Mouse (Mus musculus) layer of hippocampus, adult 9-10 months (tissue): ENCODE measurements at regions not wholly inside any gene's neighbourhood (a gene's known extent, or its start where the extent isn't known, plus 50 kb on each side); places are given as distances from the start of the nearest gene placed in this dataset.

Experiments used
- DNase-seq: peaks from one replicate; pipeline ENCODE4 v3.0.0; 2022; ENCODE audit warnings: low spot score

DNA sequence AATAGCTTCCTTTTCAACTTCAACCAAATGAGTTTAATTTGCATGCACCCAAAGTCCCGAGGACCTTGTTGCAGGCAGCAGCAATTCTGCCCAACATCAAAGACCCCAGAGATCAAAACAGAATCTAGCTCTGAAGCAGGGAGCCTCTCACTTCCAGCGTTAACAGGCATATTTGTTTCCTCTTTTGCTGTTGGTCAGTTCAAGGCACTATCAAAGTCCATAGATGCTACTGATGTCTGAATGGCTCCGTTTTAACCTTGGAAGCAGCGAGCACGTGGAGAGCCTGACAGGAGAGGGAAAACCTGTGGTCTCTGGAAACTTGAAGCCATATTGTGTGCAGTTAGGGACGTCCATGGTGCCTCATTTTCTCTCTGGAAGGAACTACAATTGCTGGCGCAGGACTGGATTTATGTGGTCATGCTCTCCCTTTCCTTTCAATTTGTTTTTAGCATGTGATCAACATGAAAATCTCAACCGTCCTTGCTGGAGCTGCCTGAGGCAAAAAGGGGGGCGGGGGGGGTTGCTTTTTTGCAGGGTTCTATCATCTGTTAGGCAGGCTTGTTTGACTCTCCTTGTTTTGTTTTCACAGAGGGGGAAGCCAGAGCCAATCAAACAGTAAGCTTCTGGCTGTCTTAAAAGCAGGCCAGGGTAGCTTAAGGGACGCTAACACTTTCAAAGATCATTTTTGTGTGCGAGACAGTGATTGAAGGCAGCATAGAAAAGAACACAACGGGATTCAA is 338.4 kb downstream of the Btg1 start:
- no peak for DNase-seq

DNA sequence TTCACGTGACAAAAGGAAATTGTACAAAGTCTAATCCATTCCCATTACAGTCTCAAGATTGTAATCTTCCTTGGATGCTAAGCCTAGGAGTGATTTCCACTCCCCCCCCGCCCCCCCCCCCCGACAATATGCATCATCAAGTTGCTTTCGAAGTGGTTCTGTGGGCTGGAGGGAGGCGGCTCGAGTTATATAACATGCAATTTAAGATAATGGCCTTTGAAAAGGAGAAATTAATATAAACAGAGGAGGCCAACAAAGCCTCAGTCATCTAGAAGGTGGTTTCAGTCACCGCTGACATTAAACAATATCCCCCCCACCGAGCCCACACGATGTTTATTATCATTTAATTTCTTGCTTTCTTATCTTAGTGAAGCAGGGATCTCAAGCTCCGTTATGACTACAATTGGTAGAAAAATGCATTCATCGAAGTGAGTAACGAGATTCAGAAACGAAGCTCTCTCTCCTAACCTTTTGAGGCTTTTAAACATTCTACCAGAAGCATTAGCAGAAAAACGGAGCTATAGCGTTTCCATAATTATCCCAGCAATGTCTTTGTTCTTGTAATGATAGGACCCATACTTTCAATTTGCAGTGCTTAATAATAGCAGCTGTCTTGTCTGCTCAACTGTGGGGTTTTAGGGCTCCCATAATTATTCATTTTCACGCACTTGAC is 339.1 kb downstream of the Btg1 start:
- DNase-seq, result no peak

DNA sequence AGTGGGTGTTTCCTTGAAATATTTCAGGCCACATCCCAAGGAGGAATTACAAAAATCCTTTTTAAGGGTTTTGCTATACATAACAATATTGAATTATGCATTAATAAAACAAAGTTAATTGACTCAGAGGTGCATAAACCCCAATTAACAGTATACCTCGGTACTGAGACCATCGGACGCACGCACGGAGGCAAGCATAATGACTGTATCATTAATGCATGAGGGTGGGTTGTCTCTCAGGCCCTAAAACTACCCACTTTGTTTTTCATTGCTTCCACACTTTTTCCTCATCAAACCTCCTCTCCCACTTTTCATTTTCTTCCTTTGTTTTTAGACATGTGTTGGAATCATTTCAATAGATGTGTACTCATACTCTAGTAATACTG is 339.6 kb downstream of the Btg1 start:
- no peak for DNase-seq

DNA sequence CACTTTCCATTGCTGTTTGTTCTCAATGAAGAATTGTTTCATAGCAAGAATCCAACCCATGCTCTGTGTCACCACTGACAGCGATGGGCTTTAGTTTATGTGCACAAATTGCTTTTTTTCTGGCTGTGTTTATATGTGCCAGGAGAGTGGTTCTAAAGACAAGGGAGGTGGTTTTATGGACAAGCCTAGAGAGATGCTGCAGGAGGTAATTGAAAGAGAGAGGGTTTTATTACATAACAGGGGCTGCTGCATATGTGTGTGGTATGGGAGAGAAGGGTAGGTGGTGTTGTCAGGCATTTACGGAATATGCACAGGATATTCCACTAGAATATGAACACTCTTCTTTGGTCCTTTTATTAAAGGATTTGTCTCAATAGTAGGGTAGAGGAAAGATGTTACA is 340.2 kb downstream of the Btg1 start:
- DNase-seq, result no peak

DNA sequence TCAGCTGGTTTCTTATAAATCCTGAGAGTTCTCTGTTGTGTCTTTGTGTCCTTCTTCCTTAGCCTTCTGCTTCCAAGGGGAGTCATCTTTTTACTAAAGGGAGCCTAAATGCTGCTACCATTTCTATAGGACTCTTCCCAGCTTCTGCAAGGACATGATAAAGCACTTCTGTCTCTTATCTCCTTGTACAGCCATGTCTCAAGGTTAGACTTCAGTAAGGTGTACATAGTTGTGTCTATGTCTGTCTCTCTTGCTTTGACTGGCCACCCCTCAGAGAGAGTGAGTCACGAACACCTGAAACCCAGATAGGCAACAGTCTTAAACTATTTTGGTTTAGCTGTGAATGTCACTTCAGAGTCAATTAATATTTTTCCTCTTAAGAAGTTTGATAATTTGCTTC is 353.0 kb downstream of the Btg1 start:
- DNase-seq, result no peak

DNA sequence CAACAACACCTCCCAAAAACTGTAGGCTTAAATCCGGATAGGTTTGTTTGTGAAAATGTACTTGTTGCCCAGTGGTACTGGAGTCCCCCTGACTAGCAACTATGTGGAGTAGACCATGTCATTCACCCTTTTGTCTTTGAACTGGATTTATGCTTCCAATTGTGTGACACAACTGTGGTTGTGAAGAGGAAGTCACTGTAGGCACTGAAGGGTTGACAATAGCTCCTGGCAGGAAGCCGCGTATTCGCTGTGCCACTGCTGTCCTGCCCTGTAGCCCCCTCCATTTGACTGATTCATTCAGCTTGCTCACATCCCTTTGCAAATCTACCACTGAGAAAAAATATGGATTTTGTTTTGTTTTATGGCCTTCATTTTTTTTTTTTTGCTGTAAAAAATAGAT is 353.9 kb downstream of the Btg1 start:
- no peak for DNase-seq

DNA sequence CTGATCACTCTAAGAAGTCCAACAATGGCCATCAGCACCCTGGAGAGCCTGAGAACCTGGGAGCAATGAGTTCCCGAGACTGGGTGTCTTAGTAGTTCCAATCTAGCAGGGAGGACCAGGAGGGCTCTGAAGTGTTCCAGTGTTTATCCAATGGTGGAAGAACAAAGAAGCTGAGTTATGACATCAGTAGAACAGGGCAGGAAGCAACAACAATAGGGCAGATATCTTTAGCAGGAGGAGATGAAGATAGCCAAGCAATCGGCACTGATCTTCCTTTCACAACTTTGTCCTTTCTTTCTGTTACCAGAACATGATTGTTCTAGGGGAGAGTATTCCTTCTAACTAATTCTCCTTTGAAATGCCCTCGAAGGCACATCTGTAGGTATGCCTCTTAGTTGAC is 355.0 kb downstream of the Btg1 start:
- no peak for DNase-seq

DNA sequence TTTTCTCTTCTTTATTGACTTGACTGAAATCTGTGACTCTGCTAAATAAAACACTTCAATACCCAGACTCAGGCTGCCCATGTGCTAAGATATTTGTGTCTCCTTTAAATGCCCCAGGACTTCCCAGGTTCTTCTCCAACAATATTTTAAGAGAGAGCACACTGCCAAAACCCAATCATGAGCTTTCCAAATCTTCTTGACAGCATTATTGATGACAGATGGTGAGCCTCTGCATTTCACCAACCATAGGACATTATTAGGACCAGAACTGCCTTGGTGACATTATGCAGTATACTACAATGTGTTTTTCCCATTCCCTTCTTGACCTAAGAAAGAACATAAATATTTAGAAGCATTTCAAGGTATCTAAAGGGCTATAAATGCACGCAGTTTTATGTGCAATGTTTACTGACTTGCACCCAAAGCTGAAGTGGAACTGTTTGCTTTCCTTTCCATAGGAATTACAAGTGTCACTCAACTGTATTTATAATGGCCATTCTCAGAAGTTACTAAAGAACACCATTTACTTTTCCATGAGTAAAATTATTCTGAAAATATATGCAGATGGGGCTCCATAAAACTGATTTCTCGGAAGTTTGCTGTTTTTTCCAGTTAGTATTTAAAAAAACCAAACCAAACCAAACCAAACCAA is 357.6 kb downstream of the Btg1 start:
- DNase-seq, result no peak

DNA sequence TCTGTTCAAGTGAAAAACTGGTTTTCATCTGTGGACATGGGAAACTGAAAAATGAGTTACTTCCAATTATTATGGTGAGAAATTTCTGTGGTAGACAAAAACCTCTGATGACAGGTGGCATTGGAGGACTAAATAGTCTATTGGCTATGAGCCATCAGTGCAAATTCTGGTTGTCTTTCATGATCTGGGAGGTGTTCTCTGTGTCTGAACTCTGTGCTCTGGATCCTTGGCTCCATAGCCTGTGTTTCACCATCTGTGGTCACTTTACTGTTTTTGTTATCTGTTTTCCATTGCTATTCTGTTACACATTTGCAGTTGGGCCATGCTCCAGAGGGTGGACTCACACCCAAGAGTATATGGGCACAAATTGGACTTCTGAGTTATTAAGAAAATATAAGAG is 359.9 kb downstream of the Btg1 start:
- no peak for DNase-seq

DNA sequence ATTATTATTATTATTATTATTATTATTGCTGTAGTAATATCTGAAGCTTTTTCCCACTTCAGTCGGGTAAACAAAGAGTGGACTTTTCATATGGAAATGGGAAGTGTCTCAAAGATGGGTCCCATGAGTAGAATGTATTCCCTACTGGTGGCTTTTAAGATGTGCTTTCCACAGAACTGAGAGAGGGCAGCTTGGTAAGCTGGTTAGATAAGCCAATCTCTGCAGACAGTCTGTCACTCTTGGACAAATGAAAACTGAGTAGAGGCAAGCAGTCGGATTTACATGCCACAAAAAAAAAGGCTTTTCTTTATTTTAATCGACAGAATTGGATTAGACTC is 363.7 kb downstream of the Btg1 start:
- DNase-seq, result no peak

DNA sequence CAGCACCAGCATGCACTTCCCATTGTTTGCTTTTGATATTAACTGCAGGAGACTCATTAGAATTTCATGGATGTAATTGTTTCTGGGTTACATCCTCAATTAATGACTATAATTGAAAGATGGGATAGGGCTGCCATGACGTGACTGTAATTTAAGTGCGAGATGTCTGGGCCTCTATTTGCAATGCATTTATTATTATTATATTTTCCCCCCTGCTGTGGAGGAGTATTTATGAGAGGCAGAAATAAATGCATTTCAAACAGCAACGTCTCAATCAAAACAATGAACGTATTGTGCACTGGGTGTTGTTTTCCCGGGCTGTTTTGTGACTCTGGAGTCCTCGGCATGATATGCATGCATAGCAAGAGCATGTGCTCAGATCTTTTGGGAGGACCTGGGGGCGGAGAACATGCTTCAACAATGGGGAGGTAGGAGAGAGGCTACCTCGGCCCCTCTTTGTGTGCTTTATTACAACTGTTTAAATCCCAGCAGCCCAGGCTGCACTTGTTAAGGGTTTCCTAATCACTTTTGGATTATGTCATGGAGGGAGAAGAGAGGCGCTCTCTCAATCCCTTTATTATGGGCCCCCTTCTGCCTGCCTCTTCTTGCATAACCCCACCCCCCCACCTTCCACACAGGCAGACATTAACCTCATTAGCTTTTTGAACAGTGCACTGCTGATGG is 364.2 kb downstream of the Btg1 start:
- DNase-seq, result no peak

DNA sequence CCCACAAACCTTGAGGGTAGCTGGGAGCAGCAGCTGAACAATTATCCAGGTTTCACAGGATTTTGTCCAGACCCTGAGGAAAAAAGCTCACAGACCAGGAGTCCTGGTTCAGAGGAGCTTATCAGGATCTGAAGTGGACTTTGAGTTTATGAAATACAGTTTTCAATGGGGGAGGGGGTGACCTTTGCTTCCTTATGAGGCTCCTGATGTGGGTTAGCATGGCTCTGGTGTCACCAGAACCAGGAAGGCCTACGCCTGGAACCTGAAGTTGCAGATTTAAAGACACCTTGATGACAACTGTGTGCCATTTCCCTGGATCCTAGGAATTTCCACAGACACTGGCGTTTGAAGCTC is 364.7 kb downstream of the Btg1 start:
- no peak for DNase-seq

DNA sequence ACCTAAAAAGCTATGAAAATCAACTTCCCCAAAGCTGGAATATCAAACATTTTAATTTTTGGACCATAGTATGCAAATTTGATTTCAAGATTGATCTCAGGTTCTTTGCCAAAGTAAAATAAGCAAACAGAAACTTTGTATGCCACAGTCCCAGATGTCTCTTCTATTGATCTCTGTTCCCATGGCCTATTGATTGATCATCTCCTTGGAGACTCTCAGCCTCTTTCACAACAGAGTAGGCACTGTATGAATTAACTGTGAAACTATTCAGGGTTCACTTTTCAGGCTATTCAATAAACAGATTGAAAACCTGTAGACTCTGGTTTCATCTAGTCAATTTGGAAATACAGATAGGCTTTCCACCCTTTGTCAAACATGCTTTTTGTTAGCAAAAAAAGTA is 384.1 kb downstream of the Btg1 start:
- no peak for DNase-seq

DNA sequence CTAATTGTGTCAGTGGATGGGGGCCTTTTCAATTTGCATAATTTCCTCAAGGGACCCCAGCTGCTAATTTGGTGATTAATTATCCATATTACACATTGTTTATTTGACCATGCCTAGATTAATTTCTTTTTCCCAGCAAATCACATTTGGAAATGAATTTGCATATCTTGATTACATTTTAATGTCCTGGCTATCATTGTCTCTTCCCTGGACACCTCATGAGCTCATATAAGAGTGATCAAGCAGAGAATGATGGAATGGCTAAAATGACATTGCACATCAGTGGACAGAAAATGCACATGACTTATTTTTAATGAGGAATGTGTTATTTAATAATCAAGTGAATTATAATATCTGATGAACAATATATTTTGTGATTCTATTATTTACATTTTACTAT is 392.1 kb downstream of the Btg1 start:
- DNase-seq, result no peak

DNA sequence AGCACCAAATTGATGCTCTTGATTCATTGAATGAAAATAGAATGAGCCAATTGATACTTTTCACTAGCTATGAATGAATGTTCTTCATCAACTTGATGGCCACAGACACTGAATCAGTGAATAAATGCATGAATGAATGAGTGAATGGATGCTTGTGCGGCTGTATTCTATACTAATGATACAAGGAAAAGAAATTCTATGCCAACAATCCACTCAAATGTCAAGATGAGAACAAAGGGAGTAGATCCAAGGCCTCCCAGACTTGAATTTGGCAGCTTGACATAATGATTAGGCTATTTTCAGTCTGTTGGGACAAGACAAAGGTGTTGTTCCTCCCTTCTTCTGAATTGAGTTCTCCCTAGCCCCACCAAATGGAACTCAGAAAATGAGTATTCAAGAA is 393.1 kb downstream of the Btg1 start:
- DNase-seq, result no peak

DNA sequence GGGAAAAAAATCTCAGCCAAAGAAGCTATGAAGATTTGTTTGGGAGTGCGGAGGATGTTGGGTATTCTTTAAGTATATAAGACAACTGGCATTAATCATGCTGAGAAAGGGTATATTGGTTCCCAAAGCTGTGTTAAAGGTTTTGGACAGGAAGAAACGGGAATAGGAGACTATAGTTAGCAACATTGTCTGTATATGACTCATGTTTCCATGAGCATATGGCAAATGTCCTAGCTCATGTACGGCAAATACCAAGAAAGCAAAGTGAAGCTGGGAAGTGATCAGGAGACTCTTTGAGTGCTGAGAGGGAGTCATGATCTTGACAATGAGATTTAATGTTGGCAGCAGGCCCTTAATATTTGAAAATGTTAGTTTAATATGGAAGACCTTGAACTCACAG is 401.8 kb downstream of the Btg1 start:
- no peak for DNase-seq

DNA sequence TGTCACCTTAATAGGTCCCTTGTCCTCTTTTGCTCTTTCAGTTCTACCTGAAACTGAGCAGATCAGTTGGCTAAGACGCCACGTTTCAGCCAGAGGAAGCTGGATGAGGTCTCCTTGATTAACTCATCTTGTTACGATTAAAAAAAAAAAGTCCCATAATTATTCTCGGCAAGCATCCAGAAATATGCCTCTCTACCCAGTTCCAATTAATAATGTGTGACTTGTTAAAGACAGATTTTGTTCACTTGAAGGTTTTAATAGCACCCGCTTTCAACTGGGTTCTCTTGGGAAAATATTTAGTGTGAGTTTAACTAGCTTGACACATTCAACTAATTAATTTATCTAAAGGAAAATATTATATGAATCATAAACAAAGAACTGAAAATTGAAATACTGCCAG is 412.0 kb downstream of the Btg1 start:
- DNase-seq, result no peak

DNA sequence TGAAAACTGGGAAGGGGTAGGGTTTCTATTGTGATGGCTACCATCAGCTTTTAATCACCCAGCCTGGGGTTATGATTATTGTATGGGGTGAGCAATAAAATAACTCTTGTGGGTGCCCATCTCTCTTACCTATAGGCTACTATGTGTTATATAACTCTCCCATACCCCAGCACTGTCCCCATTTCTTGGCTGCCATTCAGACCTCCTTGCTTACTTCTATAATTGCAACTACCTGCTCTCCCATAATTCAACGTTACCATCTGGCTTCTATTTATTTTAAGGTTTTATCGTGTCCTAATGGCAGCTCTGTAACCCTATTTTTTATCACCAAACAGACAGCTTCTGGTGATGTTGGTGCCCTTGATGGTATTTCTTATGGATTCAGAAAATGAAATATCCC is 414.2 kb downstream of the Btg1 start:
- DNase-seq, result no peak

DNA sequence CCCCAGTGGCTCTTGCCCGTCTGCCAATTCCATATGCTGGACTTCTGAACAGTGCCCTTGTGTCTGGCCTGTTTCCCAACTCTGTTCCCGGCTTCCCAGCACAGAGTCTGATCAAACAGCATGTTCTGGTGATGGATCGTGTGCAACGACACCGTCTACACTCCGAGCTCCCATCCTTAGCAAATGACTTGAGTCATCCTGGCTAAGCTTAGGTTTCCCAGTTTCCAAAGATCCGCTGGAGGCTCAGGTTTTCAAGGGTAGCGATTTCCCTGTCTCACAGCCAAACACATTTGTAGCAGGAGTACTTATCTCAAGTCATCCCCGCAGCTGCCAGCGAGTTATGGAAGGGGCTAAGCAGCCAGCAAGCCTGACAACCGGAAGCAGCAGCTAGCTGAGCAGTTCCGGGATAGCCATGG is 418.6 kb downstream of the Btg1 start:
- no peak for DNase-seq

DNA sequence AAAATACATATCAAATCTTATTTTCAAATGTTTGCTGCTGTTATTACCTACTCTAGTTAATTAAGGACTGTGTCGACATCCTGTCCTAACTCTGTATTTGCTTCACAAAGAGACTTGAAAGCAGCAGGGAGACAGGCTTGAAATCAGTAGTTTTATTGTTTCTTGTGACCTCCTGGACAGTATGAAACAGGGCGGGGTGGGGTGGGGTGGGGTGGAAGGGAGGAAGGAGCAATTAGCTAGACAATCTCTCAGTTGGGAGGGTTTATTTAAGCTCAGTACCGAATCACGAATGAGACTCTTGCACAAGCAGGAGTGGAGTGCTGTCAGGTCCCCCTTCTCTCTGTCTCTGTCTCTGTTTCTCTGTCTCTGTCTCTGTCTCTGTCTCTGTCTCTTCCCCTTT is 421.2 kb downstream of the Btg1 start:
- no peak for DNase-seq

DNA sequence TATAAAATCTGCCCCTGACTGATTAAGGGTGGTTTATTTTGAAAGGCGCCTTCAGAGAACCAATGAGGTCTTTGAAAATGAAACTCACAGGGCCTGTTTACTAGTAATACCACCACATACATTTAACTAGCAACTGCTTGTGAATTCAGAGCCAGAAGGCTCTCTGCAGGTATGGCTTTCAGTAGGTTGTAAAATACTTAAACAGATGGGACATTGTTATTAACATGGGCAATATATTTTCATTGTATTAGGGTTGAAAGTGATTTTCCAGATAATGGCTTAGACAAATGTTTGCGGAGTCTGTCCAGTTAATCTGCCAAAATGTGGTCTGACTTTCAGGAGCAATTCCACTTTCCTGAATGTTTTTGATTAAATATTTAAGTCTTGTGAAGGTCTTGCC is 430.8 kb downstream of the Btg1 start:
- DNase-seq, result no peak

DNA sequence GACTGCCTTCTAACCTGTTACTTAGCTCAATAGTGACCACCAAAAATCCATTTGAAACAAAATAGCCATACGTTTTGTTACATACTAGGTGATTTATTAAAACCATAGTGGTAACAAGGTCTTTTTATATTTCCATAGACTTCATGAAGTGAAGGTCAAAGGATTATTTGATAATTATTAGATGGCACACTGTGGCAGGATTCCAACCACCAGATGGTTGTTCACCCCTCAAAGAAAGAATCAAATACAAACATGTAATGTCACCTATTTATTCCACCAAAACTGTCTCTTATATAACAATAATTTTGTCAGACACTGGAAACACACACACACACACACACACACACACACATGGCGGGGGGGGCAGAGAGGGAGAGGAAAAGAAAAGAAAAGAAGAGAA is 431.2 kb downstream of the Btg1 start:
- DNase-seq, result no peak

DNA sequence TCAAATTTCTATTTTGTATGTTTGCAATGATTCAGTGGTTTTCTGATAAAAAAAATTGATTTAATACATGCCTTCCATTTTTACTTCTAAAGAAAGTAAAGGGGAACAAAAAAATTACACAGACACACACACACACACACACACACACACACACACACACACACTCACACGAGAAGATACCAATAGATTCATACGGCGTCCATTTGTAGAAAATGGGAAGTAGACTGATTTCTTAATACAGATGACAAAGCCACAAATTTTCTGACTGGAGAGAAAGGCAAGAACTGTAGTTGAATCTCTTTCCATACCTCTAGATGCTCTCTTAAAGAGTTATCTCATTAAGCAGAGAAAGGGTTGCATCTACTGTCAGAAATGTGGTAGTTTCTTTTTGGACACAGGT is 424.9 kb upstream of the Dcn start:
- DNase-seq, result no peak
